Mouse (Mus musculus): ENCODE measurements at regions not wholly inside any gene's neighbourhood (a gene's known extent, or its start where the extent isn't known, plus 50 kb on each side); places are given as distances from the start of the nearest gene placed in this dataset.

- no peak for DNase-seq (ENCODE audit: low read depth, low spot score)
These were observed 57.2 kb upstream of the Peli1 start for GRCm38 (mm10) chr11:21033823-21034401.

- DNase-seq (ENCODE audit: low read depth, low spot score), result no peak
These were observed 54.8 kb upstream of the Peli1 start for GRCm38 (mm10) chr11:21036161-21036916.

- DNase-seq (ENCODE audit: low read depth, low spot score), result no peak
These were observed 53.7 kb upstream of the Peli1 start for GRCm38 (mm10) chr11:21037267-21037906.

GRCm38 (mm10) chr11:21041201-21041600 lies 49.9 kb upstream of the Peli1 start:
- no peak for DNase-seq (ENCODE audit: low read depth, low spot score)

Data from 3T3-L1 (cell line).